Mouse (Mus musculus) midbrain, embryonic 12.5 days (tissue): Measurements from ENCODE around the gene Me1. TPM values are rescaled to one million over a fixed set of nuclear protein-coding genes. Genes with fewer than 3 reads are reported as not detected.

Experiments
- ATAC-seq: fragments of 200-750 bp; cut with Nextera tagmentation; 2 replicates; pipeline ENCODE4 v1.8.0; 2017; ENCODE audit warnings: low read depth, moderate TSS enrichment, moderate library complexity; ENCODE audit not compliant: low FRiP score
- H3K27ac ChIP-seq: fragments of 300-500 bp; sonication (generic); replicated peaks from 2 replicates; pipeline ENCODE4 v1.5.1; 2016; ENCODE audit warnings: mild to moderate bottlenecking
- H3K27me3 ChIP-seq: fragments of 300-500 bp; sonication (generic); 2 replicates; pipeline ENCODE4 v1.6.1; 2016; ENCODE audit warnings: mild to moderate bottlenecking
- H3K36me3 ChIP-seq: fragments of 300-500 bp; sonication (generic); 2 replicates; pipeline ENCODE4 v1.6.1; 2016
- H3K4me1 ChIP-seq: fragments of 300-500 bp; sonication (generic); 2 replicates; pipeline ENCODE4 v1.6.1; 2016
- H3K4me2 ChIP-seq: fragments of 300-500 bp; sonication (generic); replicated peaks from 2 replicates; pipeline ENCODE4 v1.6.1; 2016; ENCODE audit warnings: mild to moderate bottlenecking, moderate library complexity
- H3K4me3 ChIP-seq: fragments of 300-500 bp; sonication (generic); 2 replicates; pipeline ENCODE4 v1.5.1; 2016; ENCODE audit warnings: mild to moderate bottlenecking
- H3K9ac ChIP-seq: fragments of 300-500 bp; sonication (generic); replicated peaks from 2 replicates; pipeline ENCODE4 v1.6.1; 2016; ENCODE audit warnings: mild to moderate bottlenecking, moderate library complexity
- H3K9me3 ChIP-seq: fragments of 300-500 bp; sonication (generic); 2 replicates; pipeline ENCODE4 v1.6.1; 2016; ENCODE audit warnings: mild to moderate bottlenecking
- WGBS: fragments of 180-500 bp; shearing (Covaris S2); methylation state at CpG from one replicate; pipeline ENCODE4 v1.1.7; 2016; 5-methylcytosine and 5-hydroxymethylcytosine counted together
- polyA plus RNA-seq: library from polyadenylated mRNA; unstranded; fragments of >200 nt; fragmentation: Nextera tagmentation; extraction: Ambion mirVana; gene quantifications from 2 replicates; pipeline ENCODE4 v1.2.1, GENCODE M21; 2016

Gene Me1
- polyA plus RNA-seq, 1 experiment from 2014 or later: 17.1 TPM

DNA sequence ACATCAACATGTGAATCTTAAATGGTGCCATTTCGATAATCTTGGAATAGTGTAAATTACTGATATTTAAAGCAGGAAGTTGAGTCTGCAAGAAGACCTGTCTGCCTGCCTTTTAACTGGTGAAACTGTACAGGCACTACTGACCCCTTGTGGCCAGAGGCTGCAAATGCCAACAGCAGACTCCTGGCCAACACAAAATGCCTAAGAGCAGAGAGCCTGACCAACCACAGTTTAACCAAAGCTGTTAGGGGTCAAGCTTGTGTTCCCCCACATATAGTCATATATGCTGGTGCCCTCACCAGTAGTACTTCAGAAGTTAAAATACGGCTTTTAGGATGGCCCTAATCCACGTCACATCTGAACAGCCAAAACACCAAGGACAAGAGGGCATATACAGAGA, 112.0 kb downstream of the Me1 start:
- ATAC-seq: peak; percentile 21; the same call in 1 of the 2 replicates
- Histone ChIP-seq H3K4me3 (no peak overlapping the region), H3K27me3 (no peaks in the 10 kb centered on the region), H3K4me1 (no peaks in the 10 kb centered on the region), H3K27ac (no peak overlapping the region), H3K9me3 (no peaks in the 10 kb centered on the region), H3K36me3 (no peaks in the 10 kb centered on the region), H3K9ac (no peak overlapping the region), H3K4me2 (no peak overlapping the region)
- WGBS: 54% methylated on average over 3 of the region's 3 CpGs

DNA sequence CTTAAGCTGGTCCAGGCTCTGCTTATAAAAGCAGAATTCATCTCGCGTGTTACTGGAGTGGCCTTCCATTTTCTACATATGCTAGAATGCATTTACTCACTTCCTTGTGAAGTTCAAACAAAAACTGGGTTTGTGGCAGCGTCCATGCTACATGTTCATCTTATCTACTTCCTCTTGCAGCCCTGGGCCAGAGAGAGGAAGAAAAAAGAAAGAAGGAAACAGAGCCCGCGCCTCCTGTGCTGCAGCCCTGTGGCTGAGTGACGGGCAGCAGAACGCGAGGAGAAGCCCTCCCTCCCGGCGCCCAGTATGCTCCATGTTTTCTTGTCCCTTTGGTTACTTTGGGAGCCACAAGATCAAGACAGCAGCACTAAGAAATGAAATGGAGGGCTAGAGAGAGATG, 116.1 kb downstream of the Me1 start:
- Histone ChIP-seq H3K4me2 (no peak overlapping the region), H3K9ac (no peak overlapping the region), H3K27me3 (no peaks in the 10 kb centered on the region), H3K4me1 (no peaks in the 10 kb centered on the region), H3K27ac (no peak overlapping the region), H3K9me3 (no peaks in the 10 kb centered on the region), H3K36me3 (no peaks in the 10 kb centered on the region), H3K4me3 (no peak overlapping the region)
- ATAC-seq: no peak
- WGBS: 92% methylated on average over 10 of the region's 10 CpGs

DNA sequence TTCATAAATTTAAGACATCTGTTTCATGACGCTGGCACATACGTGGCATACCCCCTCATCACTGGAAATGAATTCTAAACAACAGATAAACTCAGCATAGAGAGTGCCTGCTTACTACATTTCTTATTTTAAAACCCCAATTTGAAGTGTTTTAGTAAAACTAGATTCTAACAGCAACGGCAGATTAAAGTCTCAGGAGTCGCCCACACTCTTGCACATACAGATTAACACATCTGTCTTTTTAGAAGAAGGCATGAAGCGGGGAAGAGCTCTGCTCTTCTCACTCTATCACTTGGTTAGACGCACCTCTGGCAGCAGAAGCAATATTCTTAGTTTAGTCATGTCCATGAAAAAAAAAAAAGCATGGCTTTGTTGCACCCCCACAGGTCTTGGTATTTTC, 120.6 kb downstream of the Me1 start:
- ATAC-seq: no peak
- H3K27ac ChIP-seq: no peak overlapping the region
- H3K36me3 ChIP-seq: no peaks in the 10 kb centered on the region
- 92% methylated on average over 6 of the region's 6 CpGs for WGBS
- H3K9ac ChIP-seq: no peak overlapping the region
- no peak overlapping the region for H3K4me2 ChIP-seq
- peaks cover 15% of the 10 kb centered on the region for H3K4me1 ChIP-seq
- H3K4me3 ChIP-seq: no peak overlapping the region
- no peaks in the 10 kb centered on the region for H3K27me3 ChIP-seq
- H3K9me3 ChIP-seq: no peaks in the 10 kb centered on the region

DNA sequence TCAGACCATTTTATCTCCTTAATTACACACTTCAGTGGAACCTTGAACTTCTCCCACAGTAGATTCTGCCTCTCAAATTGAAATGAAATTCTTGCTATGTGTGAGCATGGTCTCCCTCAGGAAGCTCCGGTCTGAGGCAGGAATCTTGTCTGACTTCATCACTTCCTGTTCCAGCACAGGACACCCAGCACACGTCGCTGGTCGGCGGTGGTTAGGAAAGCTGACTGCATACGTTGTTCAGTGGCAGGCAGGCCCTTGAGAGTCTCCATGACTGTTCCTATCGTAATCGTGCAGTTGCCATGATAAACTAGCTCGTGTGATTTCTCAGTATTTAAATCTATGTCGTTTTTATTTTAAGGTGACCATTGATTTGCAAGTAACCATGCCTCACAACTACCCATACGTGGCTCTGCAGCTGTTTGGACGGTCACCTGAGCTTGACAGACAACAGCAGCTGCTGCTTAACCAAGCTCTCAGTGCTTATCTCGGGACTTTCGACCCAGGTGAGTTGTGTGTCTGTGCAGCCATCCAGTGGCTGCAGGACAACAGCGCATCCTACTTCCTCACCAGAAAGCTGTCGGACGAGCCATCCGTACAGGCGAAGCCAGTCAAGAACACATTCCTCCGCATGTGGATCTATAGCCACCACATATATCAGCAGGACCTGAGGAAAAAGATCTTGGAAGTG, 122.0 kb downstream of the Me1 start:
- Histone ChIP-seq H3K4me2 (no peak overlapping the region), H3K9me3 (no peaks in the 10 kb centered on the region), H3K4me3 (no peak overlapping the region), H3K27me3 (no peaks in the 10 kb centered on the region), H3K27ac (no peak overlapping the region), H3K4me1 (peaks cover 15% of the 10 kb centered on the region), H3K36me3 (peaks cover 9% of the 10 kb centered on the region; the same call in 1 of the 2 replicates), H3K9ac (no peak overlapping the region)
- 89% methylated on average over 20 of the region's 20 CpGs for WGBS
- no peak for ATAC-seq

DNA sequence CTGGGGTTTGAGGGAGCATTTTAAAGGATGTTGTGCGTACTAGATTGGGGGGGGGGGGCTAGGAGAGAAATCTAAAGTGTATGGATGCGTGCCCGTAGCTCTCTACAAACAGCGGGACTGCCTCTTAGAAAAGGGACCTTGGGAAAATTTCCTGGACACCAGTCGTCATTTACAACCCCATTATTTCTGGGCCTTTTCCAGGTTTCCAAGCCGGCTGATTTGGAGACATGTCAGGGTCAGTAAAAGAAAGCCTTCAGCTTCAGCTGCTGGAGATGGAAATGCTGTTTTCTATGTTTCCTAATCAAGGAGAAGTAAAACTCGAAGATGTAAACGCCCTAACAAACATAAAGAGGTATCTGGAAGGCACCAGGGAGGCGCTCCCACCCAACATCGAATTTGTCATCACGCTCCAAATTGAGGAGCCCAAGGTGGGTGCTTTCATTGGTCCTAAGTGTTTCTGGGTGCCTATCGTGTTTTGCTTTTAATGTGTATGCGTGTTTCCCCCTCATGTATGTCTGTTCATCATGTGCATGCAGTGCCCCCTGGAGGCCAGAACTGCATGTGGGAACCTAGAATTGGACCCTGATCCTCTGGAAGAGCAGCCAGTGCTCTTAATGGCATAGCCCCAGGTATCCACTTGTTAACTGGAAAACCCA, 123.0 kb downstream of the Me1 start:
- Histone ChIP-seq H3K9me3 (no peaks in the 10 kb centered on the region), H3K27me3 (no peaks in the 10 kb centered on the region), H3K27ac (no peak overlapping the region), H3K36me3 (peaks cover 10% of the 10 kb centered on the region; the same call in 1 of the 2 replicates), H3K4me3 (peak overlapping the region; percentile 82), H3K4me2 (peak overlapping the region; percentile 99), H3K4me1 (peaks cover 15% of the 10 kb centered on the region), H3K9ac (peak overlapping the region; percentile 55; the same call in 1 of the 2 replicates)
- no peak for ATAC-seq
- WGBS: 10% methylated on average over 13 of the region's 13 CpGs

DNA sequence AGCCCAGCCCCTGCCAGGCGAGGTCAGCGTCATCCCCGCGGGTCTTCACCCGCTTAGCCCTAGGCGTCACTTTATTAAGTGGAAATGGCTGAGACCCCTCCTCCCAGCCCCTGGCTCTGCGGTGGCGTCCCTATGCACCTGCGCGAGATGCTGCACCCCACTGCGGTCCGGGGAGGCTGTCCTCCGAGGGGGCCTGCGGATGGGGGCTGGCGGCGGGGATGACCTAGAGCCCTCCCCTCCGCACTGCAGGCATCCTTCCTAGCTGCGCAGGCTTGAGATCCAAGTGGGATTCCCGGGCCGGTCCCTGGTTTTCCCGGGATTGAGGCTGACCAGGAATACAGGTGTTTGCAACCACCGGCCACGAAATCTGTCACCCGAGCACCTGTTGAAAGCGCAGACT, 123.6 kb downstream of the Me1 start:
- Histone ChIP-seq H3K4me3 (peak overlapping the region; percentile 82), H3K36me3 (peaks cover 10% of the 10 kb centered on the region; the same call in 1 of the 2 replicates), H3K27ac (no peak overlapping the region), H3K4me1 (peaks cover 15% of the 10 kb centered on the region), H3K9me3 (no peaks in the 10 kb centered on the region), H3K27me3 (no peaks in the 10 kb centered on the region), H3K9ac (peak overlapping the region; percentile 55; the same call in 1 of the 2 replicates), H3K4me2 (peak overlapping the region; percentile 99)
- WGBS: under 1% methylated on average over 25 of the region's 25 CpGs
- ATAC-seq: no peak

DNA sequence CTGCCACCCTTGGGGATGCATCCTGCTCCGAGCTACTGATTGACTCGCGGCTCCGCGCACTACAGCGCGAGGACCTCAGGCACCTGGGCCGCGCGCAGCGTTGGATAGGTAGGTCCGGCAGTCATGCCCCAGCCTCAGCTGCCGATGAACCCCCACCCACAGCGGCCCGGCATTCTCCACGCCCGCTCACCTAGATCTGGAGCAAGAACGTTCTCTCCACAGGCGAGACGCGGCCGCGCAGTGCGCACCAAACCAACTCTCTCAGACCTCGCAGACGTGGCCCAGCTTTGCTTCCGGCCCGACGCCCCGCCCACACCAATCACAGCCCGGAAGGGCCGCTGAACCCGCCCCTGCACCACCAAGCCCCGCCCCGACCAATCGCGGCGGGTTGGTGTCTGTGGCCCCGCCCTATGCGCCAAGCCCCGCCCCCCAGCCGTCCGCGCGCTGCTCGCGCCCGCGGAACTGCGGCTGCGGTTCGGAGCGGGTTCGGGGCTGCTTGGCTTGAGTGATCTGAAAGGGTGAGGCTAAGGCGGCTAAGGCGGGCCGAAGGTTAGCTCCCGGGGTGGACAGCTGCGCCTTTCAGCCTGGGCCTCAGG, 124.1 kb downstream of the Me1 start, which contains the start of the genes Pgm3 and Rwdd2a:
TSS of gene Pgm3 (minus strand) at position 303 of the 596 bp plus-strand sequence.
TSS of gene Rwdd2a (plus strand) at position 452 of the 596 bp plus-strand sequence.
- Histone ChIP-seq H3K9me3 (no peaks in the 10 kb centered on the region), H3K4me3 (peak within 1 kb of the TSS; percentile 82), H3K36me3 (peaks cover 13% of the 10 kb centered on the region), H3K27me3 (no peaks in the 10 kb centered on the region), H3K27ac (peak within 1 kb of the TSS; percentile 61), H3K9ac (peak within 1 kb of the TSS; percentile 69), H3K4me2 (peak within 1 kb of the TSS; percentile 99), H3K4me1 (peaks cover 15% of the 10 kb centered on the region)
- WGBS: under 1% methylated on average over 59 of the region's 59 CpGs
- ATAC-seq: peak; percentile 98

DNA sequence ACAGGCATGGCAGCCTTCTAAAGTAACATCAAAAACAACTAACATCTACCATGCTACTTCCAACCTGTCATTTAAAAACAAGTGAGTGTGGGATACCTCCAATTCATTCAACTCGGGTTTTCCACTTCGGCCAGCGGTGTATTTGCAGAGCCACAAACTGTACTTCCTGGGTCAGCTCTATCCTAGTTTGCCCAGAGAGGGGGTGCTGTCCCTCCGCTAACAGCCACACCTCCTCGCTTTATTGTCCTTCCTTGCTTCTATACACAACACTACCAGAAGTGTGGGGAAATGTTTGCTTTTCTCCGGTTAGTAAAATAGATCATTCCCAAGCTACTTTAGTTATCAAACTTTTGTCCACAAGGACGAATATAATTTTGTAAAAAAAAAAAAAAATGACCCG, 124.8 kb downstream of the Me1 start:
- Histone ChIP-seq H3K4me2 (peak overlapping the region; percentile 99), H3K27ac (no peak overlapping the region), H3K9ac (peak overlapping the region; percentile 69; the same call in 1 of the 2 replicates), H3K9me3 (no peaks in the 10 kb centered on the region), H3K4me1 (peaks cover 15% of the 10 kb centered on the region), H3K27me3 (no peaks in the 10 kb centered on the region), H3K4me3 (peak overlapping the region; percentile 82), H3K36me3 (peaks cover 14% of the 10 kb centered on the region)
- 17% methylated on average over 8 of the region's 8 CpGs for WGBS
- no peak for ATAC-seq

DNA sequence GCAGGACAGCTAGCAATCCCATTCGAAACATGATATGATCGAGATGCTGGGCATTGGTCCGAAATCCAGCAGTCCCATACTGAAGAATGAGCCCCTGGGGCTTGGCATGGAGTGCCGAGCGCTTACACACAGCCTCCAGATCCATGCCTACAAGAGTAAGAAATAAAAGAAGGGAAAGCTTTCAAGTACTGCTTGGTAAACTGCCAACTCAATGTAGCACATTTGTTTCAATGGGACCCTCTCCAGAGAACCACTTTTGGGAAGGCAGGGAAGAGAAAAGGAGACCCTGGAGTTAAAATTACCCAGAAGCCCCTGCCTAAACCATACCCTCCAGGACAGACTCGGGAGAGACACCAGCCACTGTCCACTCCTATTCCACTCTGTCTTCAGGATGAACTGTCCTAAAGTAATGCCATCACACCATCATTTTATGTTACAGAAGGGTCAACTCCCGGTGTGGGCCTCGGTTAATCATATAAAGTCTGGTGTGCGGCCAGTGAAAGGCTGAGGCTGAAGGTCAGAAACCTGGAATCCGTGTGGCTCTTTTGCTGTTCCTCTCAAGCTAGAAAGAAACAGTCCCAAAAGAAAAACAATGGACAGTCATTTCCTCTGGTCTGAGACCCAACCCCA, 125.4 kb downstream of the Me1 start:
- peaks cover 20% of the 10 kb centered on the region for H3K36me3 ChIP-seq
- peak overlapping the region; percentile 99 for H3K4me2 ChIP-seq
- no peak for ATAC-seq
- 0 out of 2 replicates have a peak overlapping the region, but pooled peaks have one; percentile 69 for H3K9ac ChIP-seq
- H3K27me3 ChIP-seq: no peaks in the 10 kb centered on the region
- H3K4me3 ChIP-seq: peak overlapping the region; percentile 82; the same call in 1 of the 2 replicates
- no peak overlapping the region for H3K27ac ChIP-seq
- H3K9me3 ChIP-seq: no peaks in the 10 kb centered on the region
- WGBS: 83% methylated on average over 10 of the region's 10 CpGs
- peaks cover 15% of the 10 kb centered on the region for H3K4me1 ChIP-seq

DNA sequence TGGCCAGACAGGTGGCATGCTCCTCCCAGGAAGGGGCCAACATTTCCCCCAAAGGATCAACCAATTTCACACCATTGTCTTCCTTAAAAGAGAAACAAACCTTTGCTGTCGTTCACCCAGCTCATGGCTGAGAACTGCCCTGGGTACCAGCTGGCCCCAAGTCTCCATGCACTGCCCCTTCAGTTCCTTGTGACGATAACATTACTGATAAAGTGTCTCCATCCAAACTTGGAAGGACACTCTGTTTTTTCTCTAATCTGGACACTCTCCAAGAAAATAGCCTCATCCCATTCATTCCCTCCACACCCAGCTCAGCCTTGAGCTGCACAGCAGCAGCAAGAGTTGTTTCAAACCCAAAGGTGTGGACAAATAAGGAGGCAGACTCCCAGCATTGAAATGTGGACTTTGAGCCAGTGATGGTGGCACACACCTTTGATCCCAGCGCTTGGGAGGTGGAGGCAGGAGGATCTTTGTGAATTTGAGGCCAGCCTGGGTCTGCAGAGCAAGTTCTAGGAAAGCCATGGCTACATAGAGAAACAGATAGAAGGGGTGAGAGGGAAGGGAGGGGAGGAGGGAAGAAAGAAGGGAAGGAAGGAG, 126.3 kb downstream of the Me1 start:
- H3K27me3 ChIP-seq: no peaks in the 10 kb centered on the region
- no peak overlapping the region for H3K9ac ChIP-seq
- WGBS: 74% methylated on average over 3 of the region's 3 CpGs
- no peak overlapping the region for H3K27ac ChIP-seq
- no peak overlapping the region for H3K4me2 ChIP-seq
- no peak for ATAC-seq
- no peak overlapping the region for H3K4me3 ChIP-seq
- no peaks in the 10 kb centered on the region for H3K9me3 ChIP-seq
- peaks cover 30% of the 10 kb centered on the region for H3K36me3 ChIP-seq
- H3K4me1 ChIP-seq: peaks cover 15% of the 10 kb centered on the region

DNA sequence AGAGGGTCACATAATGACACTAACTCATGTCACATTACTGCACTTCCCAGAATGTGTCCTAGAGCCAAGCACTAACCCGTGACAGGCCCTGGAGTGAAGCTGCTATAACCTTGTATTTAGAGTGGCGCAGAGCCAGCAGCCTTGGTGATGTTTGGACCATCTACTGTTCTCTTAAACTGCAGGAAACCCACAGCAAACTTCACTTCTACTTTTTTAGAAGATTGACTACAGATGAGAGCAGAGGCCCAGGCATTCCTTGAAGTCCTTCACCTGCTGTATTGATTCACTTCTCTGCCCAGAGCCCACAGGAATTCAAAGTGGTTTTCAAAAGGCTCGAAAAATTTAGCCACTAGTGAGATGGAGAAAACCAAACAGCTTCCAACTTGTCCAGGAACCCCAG, 135.2 kb downstream of the Me1 start:
- Histone ChIP-seq H3K4me3 (no peak overlapping the region), H3K27ac (no peak overlapping the region), H3K4me2 (no peak overlapping the region), H3K9me3 (no peaks in the 10 kb centered on the region), H3K36me3 (peaks cover 84% of the 10 kb centered on the region), H3K9ac (no peak overlapping the region), H3K4me1 (no peaks in the 10 kb centered on the region), H3K27me3 (no peaks in the 10 kb centered on the region)
- WGBS: 90% methylated on average over 3 of the region's 3 CpGs
- no peak for ATAC-seq
